Mouse (Mus musculus) layer of hippocampus, adult 2 months (tissue): ENCODE results near the gene Slc4a10. TPM values are rescaled to one million over a fixed set of nuclear protein-coding genes. Genes with fewer than 3 reads are reported as not detected.

ENCODE experiments used
- DNase-seq, 2 experiments: peaks; one replicate each; pipeline ENCODE4 v3.0.0; 2022; ENCODE audit warnings: low spot score in 2 of 2
- H3K27ac ChIP-seq: fragments of 200-600 bp; 2 replicates; pipeline ENCODE4 v1.8.1; 2022
- H3K4me3 ChIP-seq: fragments of 200-600 bp; 2 replicates; pipeline ENCODE4 v1.8.1; 2022; ENCODE audit warnings: mild to moderate bottlenecking
- CTCF ChIP-seq: fragments of 200-600 bp; conservative IDR thresholded peaks from 2 replicates; pipeline ENCODE4 v1.8.1; 2022; ENCODE audit warnings: antibody characterized with exemption, mild to moderate bottlenecking, moderate library complexity
- total RNA-seq, 2 experiments: library from RNA; stranded (reverse); gene quantifications; 2 replicates each; pipeline ENCODE4 v1.2.3; 2021

The Slc4a10 gene
- total RNA-seq, 2 experiments from 2014 or later: 208 to 230 TPM

DNA sequence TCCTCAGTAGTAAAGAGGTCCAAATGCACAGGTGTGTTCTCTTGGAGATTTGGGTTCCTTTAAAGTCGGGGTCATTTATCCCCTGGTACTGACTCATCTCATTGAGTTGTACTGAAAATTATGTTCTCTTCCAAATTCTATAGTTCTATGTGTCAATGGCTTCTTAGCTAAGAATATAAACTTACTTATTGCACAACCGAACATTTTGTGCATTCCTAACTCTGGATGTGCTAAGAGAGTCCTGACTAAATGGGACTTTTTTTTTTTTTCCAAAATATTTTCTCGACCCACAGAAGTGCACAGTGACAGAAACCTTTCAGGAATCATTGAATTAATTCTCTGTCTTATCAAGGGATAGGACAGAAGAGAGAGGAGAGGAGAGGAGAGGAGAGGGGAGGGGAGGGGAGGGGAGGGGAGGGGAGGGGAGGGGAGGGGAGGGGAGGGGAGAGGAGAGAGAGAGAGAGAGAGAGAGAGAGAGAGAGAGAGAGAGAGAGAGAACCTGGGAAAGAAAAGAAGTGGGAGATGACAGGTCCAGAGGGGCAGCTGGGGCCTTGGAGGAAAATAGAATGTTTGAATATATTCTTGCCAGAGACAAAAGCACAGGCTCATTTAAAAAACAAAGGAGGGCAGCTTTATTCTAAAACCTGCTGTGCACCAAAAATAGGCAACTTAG lies 294.9 kb downstream of the Slc4a10 start:
- DNase-seq: no peak
- TF ChIP-seq CTCF: no peak
- Histone ChIP-seq H3K4me3 (peak overlapping the region; percentile 34; the same call in 1 of the 2 replicates), H3K27ac (peak overlapping the region; percentile 66)

DNA sequence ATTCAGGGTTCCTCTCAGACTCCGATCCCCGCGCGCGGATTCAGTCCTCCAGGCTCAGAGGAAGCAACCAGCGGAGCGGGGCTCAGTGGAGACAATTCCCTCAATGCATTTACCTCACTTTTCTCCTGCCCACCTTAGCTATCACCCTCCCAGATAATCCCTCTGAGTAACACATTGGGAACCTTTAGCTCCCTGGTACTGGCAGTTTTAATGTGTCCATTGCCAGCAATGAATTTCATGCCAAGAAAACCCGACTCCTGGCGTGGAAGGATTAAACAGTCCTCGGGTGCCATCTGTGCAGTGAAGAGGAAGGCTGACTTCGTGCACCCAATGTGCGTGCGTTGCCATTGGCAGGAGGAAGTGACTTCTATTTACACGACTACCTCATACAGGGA lies 295.5 kb downstream of the Slc4a10 start:
- Histone ChIP-seq H3K4me3 (peak overlapping the region; percentile 34; the same call in 1 of the 2 replicates), H3K27ac (peak overlapping the region; percentile 54)
- TF ChIP-seq CTCF: no peak
- DNase-seq: peak; percentile 34 to 44

DNA sequence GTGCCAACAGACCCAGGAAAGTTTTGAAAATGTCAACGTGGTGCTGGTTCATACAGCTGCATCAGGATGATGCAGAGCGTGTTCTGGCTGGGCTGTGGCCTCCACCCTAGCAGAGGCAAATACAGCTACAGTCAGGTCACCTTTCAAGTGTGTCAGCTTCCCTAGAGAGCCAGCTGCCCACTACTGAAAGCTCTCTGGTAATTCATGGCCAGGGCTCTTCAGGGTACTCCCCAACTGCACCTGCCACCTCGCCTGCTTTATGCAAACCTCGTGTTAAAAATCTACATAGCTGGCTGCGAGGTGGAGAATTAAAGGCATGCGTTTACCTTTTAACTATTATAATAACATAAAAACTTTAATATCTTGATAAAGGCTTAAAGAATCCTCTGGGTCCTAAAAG lies 298.1 kb downstream of the Slc4a10 start:
- no peak overlapping the region for H3K4me3 ChIP-seq
- DNase-seq: no peak
- no peak for TF ChIP-seq CTCF
- no peak overlapping the region for H3K27ac ChIP-seq

DNA sequence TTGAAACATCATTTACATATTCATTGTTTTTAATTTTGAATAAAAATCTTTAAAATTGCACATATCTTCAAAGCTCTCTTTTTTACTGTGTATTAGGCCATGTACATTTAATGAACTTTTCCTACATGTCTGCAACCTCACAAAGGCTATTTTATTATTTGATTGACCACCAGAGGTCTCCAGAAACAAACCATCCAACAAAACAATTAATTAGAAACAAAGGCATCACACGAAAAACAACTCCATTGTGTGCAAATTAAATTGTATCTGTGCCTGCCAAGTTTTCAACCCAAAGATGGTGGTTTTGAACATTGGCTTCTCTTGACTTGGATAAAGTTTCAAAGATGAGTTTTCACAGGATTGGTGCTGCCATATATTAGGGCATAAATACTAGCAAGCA lies 300.5 kb downstream of the Slc4a10 start:
- peak; percentile 73 for TF ChIP-seq CTCF
- Histone ChIP-seq H3K27ac (no peak overlapping the region), H3K4me3 (no peak overlapping the region)
- no peak for DNase-seq

DNA sequence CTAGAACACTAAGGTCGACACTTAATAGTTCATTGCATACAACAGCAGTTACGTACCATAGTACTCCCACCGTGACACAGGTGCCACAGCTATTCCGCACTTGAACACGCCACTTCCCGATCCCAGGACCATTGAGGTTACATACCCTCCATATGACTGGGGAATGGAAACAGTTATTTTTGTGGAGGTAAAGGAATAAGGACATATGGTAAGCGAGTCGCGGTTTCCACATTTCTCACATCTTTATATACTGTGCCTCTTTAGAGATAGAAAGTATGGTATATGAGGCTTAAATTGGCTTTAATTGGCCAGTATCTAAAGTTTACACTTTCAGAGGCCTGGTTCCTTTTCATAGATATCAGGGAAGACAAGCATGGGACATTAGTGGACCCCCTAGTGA lies 301.5 kb downstream of the Slc4a10 start:
- no peak for TF ChIP-seq CTCF
- DNase-seq: no peak
- Histone ChIP-seq H3K4me3 (no peak overlapping the region), H3K27ac (no peak overlapping the region)

DNA sequence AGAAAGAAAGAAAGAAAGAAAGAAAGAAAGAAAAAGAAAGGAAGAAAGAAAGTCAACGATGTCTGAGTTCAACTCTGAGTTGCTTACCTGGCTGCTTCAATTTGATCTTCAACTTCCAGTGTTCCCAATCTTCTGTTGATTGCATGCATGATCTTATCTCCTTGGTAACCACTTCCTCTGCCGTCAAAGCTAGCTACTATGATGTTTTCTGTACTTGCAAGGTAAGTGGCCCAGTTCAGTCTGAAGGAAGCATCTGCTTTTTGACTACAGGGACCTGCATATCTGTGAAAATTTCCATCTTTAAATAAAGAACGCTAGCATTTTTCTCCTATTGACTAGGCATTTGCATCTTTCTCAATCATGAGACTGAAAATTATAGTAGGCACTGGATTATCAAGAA lies 305.8 kb downstream of the Slc4a10 start:
- H3K27ac ChIP-seq: no peak overlapping the region
- DNase-seq: no peak
- H3K4me3 ChIP-seq: no peak overlapping the region
- no peak for TF ChIP-seq CTCF

DNA sequence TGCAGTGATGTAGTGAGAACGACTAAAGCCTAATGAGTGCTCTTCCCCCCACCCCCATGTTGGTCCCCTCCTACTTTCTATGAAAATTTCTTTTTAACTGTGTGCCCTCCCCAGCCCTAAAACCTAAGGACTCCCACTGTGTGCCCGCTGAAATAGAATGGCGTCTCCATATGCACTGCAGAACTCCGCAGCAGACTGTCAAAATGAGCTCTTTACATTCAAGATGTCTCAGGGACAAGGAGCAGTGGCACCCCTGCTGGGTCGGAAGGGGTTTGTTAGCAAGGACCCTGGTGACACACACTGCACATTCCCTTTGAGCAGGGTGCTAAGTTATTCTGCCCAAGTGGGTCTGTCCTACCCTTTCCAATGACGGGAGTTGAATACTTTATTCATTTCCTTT lies 309.5 kb downstream of the Slc4a10 start:
- Histone ChIP-seq H3K4me3 (no peak overlapping the region), H3K27ac (no peak overlapping the region)
- TF ChIP-seq CTCF: no peak
- DNase-seq: no peak

DNA sequence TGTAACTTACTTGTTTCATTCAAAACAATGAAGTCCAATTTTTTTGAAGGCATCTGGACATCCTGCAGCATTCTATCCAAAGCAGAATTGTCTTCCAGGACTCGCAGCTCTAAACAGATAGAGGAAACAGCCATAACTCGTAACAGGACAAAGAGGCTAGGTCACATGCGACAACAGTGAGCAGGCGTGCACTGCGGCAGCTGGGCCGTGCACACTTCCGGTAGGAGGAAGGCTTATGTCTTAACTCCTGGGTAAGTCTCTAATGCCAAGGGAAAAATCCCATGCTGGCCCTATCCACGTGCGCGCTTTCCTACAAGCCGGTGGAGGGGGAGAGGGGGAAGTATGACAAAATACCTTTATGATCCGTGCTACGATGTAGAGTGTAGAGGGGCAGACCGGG lies 310.3 kb downstream of the Slc4a10 start:
- no peak overlapping the region for H3K4me3 ChIP-seq
- no peak overlapping the region for H3K27ac ChIP-seq
- no peak for DNase-seq
- TF ChIP-seq CTCF: no peak

DNA sequence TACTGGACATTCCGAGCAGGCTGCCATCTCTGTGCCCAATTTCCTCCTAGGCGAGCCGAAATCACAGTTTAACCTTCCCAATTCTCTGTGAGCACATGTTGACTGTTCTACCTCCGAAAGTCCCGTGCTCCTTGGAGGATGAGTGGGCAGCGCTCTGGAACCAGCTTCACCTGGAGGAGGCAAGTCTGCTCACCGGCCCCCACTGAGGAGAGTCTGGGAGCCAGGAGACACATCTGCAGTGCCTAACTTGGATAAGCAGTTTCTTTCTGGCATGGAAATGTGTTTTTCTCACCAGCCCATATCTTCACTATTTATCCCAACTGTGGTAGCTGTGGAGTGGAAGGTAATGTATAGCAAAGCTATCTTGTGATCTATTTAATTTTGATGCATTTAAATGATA lies 311.0 kb downstream of the Slc4a10 start:
- no peak for DNase-seq
- Histone ChIP-seq H3K4me3 (no peak overlapping the region), H3K27ac (no peak overlapping the region)
- no peak for TF ChIP-seq CTCF

DNA sequence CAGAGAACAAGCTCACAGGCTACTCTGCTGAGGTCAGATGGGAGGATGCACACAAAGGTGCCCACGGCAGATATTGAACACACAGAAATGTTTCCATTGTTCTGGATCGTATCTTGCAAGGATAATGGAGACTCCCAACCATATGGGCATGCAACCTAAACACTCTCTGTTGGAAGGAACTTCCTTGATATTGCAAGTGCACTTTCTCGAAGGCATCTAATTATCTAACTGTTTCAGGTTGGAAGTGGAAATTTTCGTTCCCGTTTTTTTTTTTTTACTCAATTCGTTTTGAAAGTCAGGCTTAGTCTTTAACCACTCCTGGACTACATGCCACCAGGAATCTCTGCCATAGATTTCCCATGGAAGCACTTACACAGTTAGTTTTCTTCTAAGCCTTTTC lies 314.6 kb downstream of the Slc4a10 start:
- no peak overlapping the region for H3K27ac ChIP-seq
- no peak overlapping the region for H3K4me3 ChIP-seq
- no peak for TF ChIP-seq CTCF
- no peak for DNase-seq

DNA sequence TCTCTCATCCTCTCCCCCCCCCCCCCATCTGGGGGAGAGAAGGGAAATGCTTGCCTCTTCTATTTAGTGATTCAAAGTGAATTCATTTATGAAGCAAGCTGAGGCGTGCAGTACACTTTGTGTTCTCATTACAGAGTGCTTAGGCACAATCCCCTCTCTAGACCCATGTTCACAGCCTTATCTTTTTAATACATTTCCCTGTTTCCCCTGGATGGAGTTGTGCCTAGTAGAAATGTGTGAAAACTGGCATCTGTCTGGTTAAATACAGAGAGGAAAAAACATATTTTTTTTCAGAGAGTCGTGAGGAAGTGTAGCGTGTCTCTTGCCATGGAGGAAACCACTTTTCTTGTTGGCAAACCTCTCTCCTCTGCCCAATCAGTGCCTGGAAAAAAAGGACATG lies 315.3 kb downstream of the Slc4a10 start:
- Histone ChIP-seq H3K4me3 (no peak overlapping the region), H3K27ac (no peak overlapping the region)
- DNase-seq: peak in 1 of 2 experiments; percentile 19
- no peak for TF ChIP-seq CTCF

DNA sequence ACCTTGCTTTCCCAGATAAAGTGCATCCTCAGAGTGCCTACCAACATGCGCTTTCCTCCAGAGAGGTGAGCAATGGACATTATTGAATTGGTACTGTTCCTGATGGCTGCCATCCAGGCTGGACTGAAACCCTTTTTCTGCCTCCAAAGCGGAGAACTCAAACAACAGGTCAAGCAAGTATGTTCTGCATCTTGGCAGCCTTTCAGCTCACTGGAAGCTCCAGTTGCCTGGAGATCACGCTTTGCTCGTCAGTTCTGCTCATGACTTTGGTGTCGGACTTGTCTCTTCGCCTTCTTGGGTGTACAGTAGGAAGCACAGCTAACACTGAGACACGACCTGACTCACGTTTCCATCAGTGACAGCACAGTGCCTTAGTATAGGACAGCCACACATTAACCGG lies 315.9 kb downstream of the Slc4a10 start:
- Histone ChIP-seq H3K27ac (no peak overlapping the region), H3K4me3 (no peak overlapping the region)
- no peak for TF ChIP-seq CTCF
- DNase-seq: no peak

DNA sequence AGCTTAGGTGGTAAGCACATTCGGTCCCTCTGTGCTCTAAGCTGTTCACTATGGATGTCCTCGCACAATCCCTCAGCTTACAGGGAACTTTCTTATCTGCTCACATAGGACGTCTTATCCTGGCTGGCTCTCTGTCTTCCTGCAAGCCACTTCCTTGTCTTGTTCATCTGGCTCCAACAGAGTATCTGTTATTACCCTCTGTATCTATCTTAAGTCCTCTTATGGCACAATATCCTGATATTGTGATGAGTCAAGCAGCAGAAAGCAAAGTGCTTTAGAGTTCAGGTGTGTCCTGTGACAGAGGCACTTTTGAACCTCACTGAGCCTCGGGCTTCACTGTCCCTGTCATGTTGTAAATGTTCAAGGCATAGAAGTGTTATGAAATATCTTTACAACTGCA lies 317.3 kb downstream of the Slc4a10 start:
- no peak for DNase-seq
- TF ChIP-seq CTCF: no peak
- Histone ChIP-seq H3K27ac (no peak overlapping the region), H3K4me3 (no peak overlapping the region)

DNA sequence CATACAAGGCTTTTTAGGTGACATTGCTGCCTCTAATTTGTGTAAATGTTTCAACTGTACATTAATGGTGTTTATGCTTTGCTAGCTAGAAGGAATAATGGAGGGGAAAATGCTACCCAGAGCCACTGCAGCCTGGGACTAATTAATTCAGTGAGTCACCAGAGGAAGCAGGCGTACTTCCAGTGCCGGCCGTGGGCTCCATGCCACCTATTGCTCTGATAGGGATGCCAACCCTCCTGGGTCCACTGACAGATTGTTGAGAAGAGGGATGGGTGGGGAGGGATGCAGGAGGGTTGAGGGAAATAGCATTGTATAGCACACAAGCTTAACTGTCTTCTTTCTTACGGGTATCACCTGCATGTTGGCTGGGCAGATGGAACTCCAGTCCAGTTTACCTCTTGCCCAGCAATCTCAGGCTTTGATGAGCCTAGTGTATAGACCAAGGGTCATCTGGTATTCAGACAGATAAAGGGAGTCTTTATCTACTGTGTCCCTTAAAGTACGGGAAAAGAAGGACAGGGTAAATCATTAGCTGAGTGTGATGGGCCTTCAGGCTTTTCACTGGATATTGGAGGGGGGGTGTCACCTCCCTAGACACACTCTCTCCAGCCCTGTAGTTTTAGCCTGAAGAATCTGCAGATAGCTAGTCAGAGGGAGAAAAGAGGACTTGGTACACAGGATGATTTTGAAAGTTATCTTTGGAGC lies 322.2 kb downstream of the Slc4a10 start:
- Histone ChIP-seq H3K27ac (no peak overlapping the region), H3K4me3 (no peak overlapping the region)
- peak in 1 of 2 experiments; percentile 18 for DNase-seq
- no peak for TF ChIP-seq CTCF
